Mouse (Mus musculus) embryonic fibroblast, embryonic 13.5 days (primary cell): ENCODE results near the gene Zfp810.

ENCODE experiments used
- CTCF ChIP-seq: IDR thresholded peaks from 2 replicates; pipeline ENCODE4 v1.5.1; 2011; ENCODE audit warnings: mild to moderate bottlenecking, control low read depth, low read length, moderate library complexity, borderline replicate concordance; ENCODE audit not compliant: insufficient read depth
- POLR2A ChIP-seq: IDR thresholded peaks from 2 replicates; pipeline ENCODE4 v1.6.1; 2011; ENCODE audit warnings: low read depth, mild to moderate bottlenecking, control low read depth, low read length, moderate library complexity

DNA sequence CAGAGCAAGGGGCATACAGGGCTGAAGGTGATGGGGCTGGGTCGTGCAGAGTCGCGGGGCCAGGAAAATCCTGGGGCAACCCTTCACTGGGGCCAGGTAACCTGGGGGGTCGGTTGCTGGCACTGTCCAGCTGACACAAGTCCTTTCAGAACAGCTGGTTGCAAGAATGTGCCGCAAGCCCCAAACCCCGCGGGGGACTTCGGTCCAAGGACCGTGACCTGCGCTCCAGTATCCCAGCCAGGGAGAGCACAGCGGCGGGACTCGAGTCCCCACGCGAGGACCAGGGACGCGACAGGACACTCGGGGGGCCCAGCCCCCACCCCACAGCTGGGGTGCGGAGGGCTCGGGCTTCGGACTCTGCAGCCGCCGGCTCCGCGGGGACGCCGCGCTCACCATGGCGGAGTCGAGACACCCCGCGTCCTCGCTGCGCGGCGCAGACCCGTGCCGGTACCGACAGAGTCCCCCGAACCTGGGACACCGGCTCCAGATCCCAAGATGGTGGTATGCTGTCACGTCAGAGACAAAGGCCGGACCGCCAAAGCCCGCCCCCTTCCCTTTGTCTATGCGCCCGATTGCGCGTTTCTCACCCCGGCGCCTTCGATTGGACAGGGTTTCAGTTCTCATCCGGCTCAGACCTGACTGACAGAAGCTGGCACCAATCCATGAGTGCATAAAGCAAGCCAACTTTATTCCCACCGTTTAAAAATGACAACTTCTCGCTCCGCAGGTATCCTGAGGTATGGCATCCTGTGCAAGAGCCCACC lies at the start of gene Zfp810:
- TF ChIP-seq CTCF, result no peak
- TF ChIP-seq POLR2A, result peak; percentile 71
